8 mouse cellular contexts compared by ENCODE assay signal in genomic region chr19:10059911-10060567, GRCm38 (mm10). TPM values are rescaled to one million over a fixed set of nuclear protein-coding genes. Genes with fewer than 3 reads are reported as not detected.
DNase-seq lines count a peak whose midpoint lies in the region; ATAC-seq and TF ChIP-seq lines count a peak whose summit lies in the region.

No protein-coding gene starts in this region.

- H3K36me3 ChIP-seq in kidney, postnatal 0 days (ENCODE audit: insufficient read depth, low read length): 0 out of 2 replicates have a peak, but pooled peaks cover 12% of the 10 kb centered on the region
- peaks cover 85% of the 10 kb centered on the region for H3K36me3 ChIP-seq in lung, embryonic 14.5 days (ENCODE audit: insufficient read depth)
- H3K36me3 ChIP-seq in neural tube, embryonic 15.5 days: peaks cover 63% of the 10 kb centered on the region

- H3K4me3 ChIP-seq in kidney, postnatal 0 days (replicated peaks; ENCODE audit: low read depth, low read length): no peak overlapping the region
- H3K4me3 ChIP-seq in lung, embryonic 14.5 days (ENCODE audit: low read depth, low read length): no peak overlapping the region
- H3K4me3 ChIP-seq in neural tube, embryonic 15.5 days (replicated peaks): no peak overlapping the region

- H3K9ac ChIP-seq in kidney, postnatal 0 days (ENCODE audit: low read depth, low read length): no peak overlapping the region
- H3K9ac ChIP-seq in lung, embryonic 14.5 days: no peak overlapping the region
- no peak overlapping the region for H3K9ac ChIP-seq in neural tube, embryonic 15.5 days (replicated peaks)

- no peak overlapping the region for H3K4me2 ChIP-seq in kidney, postnatal 0 days (ENCODE audit: low read length)
- 0 out of 2 replicates have a peak overlapping the region, but pooled peaks have one; percentile 7 for H3K4me2 ChIP-seq in lung, embryonic 14.5 days
- H3K4me2 ChIP-seq in neural tube, embryonic 15.5 days: no peak overlapping the region

- H3K9me3 ChIP-seq in kidney, postnatal 0 days (replicated peaks; ENCODE audit: low read length): no peaks in the 10 kb centered on the region
- H3K9me3 ChIP-seq in lung, embryonic 14.5 days (ENCODE audit: low read depth, low read length): no peaks in the 10 kb centered on the region
- no peaks in the 10 kb centered on the region for H3K9me3 ChIP-seq in neural tube, embryonic 15.5 days (replicated peaks)

- ATAC-seq in kidney, postnatal 0 days (replicated peaks; ENCODE audit: low FRiP score, low read depth): no peak
- ATAC-seq in lung, embryonic 14.5 days (ENCODE audit: insufficient read depth): peak; percentile 65
- peak; percentile 75 for ATAC-seq in neural tube, embryonic 15.5 days (ENCODE audit: low FRiP score)

- peak; percentile 93 for DNase-seq in 416B (ENCODE audit: low read depth)
- DNase-seq in B cell, adult 2 months: peak; percentile 30 to 32
- peak; percentile 26 to 36 for DNase-seq in cerebellum, postnatal 36 days
- DNase-seq in heart, adult 8-10 months (ENCODE audit: low spot score): peak; percentile 58
- DNase-seq in kidney, postnatal 0 days (ENCODE audit: low spot score): peak; percentile 79
- DNase-seq in lung, embryonic 14.5 days: peak; percentile 82
- no peak for DNase-seq in adrenal gland, postnatal 4 days (ENCODE audit: low spot score in 2 of 2)

- no peak overlapping the region for H3K27ac ChIP-seq in kidney, postnatal 0 days
- peak overlapping the region; percentile 71 for H3K27ac ChIP-seq in lung, embryonic 14.5 days (ENCODE audit: low read depth)
- H3K27ac ChIP-seq in neural tube, embryonic 15.5 days (replicated peaks): peak overlapping the region; percentile 48

- TF ChIP-seq CTCF in kidney, postnatal 0 days (IDR thresholded peaks at IDR 0.05; ENCODE audit: low read depth): peak; percentile 90
- TF ChIP-seq CTCF in lung, embryonic 14.5 days (IDR thresholded peaks at IDR 0.05; ENCODE audit: low read depth): peak; percentile 94

- H3K4me1 ChIP-seq in kidney, postnatal 0 days (replicated peaks; ENCODE audit: insufficient read depth, low read length): peaks cover 3% of the 10 kb centered on the region; the same call in 1 of the 2 replicates
- peaks cover 8% of the 10 kb centered on the region; the same call in 1 of the 2 replicates for H3K4me1 ChIP-seq in lung, embryonic 14.5 days (ENCODE audit: insufficient read depth)
- H3K4me1 ChIP-seq in neural tube, embryonic 15.5 days: peaks cover 7% of the 10 kb centered on the region; the same call in 1 of the 2 replicates

- 53% methylated on average over 10 of the region's 10 CpGs for WGBS in kidney, postnatal 0 days
- WGBS in lung, embryonic 14.5 days: 17% methylated on average over 10 of the region's 10 CpGs
- WGBS in neural tube, embryonic 15.5 days: 57% methylated on average over 10 of the region's 10 CpGs

- no peaks in the 10 kb centered on the region for H3K27me3 ChIP-seq in kidney, postnatal 0 days (ENCODE audit: insufficient read depth, low read length)
- H3K27me3 ChIP-seq in lung, embryonic 14.5 days (ENCODE audit: insufficient read depth, low read length): no peaks in the 10 kb centered on the region
- H3K27me3 ChIP-seq in neural tube, embryonic 15.5 days (replicated peaks): no peaks in the 10 kb centered on the region

RNA-seq across cellular contexts. Expression of gene Fads3, which starts 18.7 kb away (rescaled TPM):
- total RNA-seq in heart, adult 8-10 months (2022): 10 to 100 TPM; 34.9 to 43.8 (median 37.4) TPM
- polyA plus RNA-seq in kidney, postnatal 0 days (2015; fragmentation: Nextera tagmentation; extraction: Ambion mirVana): 35.0 and 37.4 TPM in 2 replicates
- 31.1 and 38.8 TPM in 2 replicates for polyA plus RNA-seq in lung, embryonic 14.5 days (2014; fragmentation: Nextera tagmentation; extraction: Ambion mirVana)
- 30.3 and 32.3 TPM in 2 replicates for polyA plus RNA-seq in neural tube, embryonic 15.5 days (2015; fragmentation: Nextera tagmentation; extraction: Ambion mirVana)
- 10 to 100 TPM; 12.2 to 19.3 TPM for total RNA-seq in adrenal gland, postnatal 4 days (2021)

RNA-seq across cellular contexts. Expression of gene Fads2, which starts 41.5 kb away (rescaled TPM):
- total RNA-seq in heart, adult 8-10 months (2022): 1 to 10 TPM; 4.6 to 6.0 (median 5.1) TPM
- polyA plus RNA-seq in kidney, postnatal 0 days (2015; fragmentation: Nextera tagmentation; extraction: Ambion mirVana): 37.1 and 38.2 TPM in 2 replicates
- 38.3 and 40.5 TPM in 2 replicates for polyA plus RNA-seq in lung, embryonic 14.5 days (2014; fragmentation: Nextera tagmentation; extraction: Ambion mirVana)
- polyA plus RNA-seq in neural tube, embryonic 15.5 days (2015; fragmentation: Nextera tagmentation; extraction: Ambion mirVana): 163 and 165 TPM in 2 replicates
- 100 to 1,000 TPM; 385 to 397 TPM for total RNA-seq in adrenal gland, postnatal 4 days (2021)

RNA-seq across cellular contexts. Expression of gene Rab3il1, which starts 58.6 kb away (rescaled TPM):
- 1 to 10 TPM; 6.3 to 8.1 (median 7.5) TPM for total RNA-seq in heart, adult 8-10 months (2022)
- 30.6 and 31.5 TPM in 2 replicates for polyA plus RNA-seq in kidney, postnatal 0 days (2015; fragmentation: Nextera tagmentation; extraction: Ambion mirVana)
- 30.9 and 34.0 TPM in 2 replicates for polyA plus RNA-seq in lung, embryonic 14.5 days (2014; fragmentation: Nextera tagmentation; extraction: Ambion mirVana)
- 21.4 and 22.5 TPM in 2 replicates for polyA plus RNA-seq in neural tube, embryonic 15.5 days (2015; fragmentation: Nextera tagmentation; extraction: Ambion mirVana)
- 10 to 100 TPM; 21.8 to 23.9 TPM for total RNA-seq in adrenal gland, postnatal 4 days (2021)

RNA-seq across cellular contexts. Expression of gene Best1, which starts 58.6 kb away (rescaled TPM):
- total RNA-seq in heart, adult 8-10 months (2022): under 1 TPM in 2 of 4 experiments, not detected in 2; 0.14 to 0.65 TPM
- 1.8 and 3.3 TPM in 2 replicates for polyA plus RNA-seq in kidney, postnatal 0 days (2015; fragmentation: Nextera tagmentation; extraction: Ambion mirVana)
- 1.0 and 1.4 TPM in 2 replicates for polyA plus RNA-seq in lung, embryonic 14.5 days (2014; fragmentation: Nextera tagmentation; extraction: Ambion mirVana)
- polyA plus RNA-seq in neural tube, embryonic 15.5 days (2015; fragmentation: Nextera tagmentation; extraction: Ambion mirVana): 2.1 and 2.3 TPM in 2 replicates
- total RNA-seq in adrenal gland, postnatal 4 days (2021): 1 to 10 TPM in 1 of 2 experiments, under 1 TPM in 1; 0.71 to 2.2 TPM

Comparison
In these comparisons a context has a peak if more than half of its experiments do, and no peak if none do; other contexts are left out.
1. DNase-seq: peak in 416B (single experiment), B cell, adult 2 months (2 of 2), cerebellum, postnatal 36 days (2 of 2), heart, adult 8-10 months (single experiment), kidney, postnatal 0 days (single experiment) and lung, embryonic 14.5 days (single experiment); none in adrenal gland, postnatal 4 days (0 of 2).